Mouse (Mus musculus): ENCODE data around the gene Gm6710.
"Not testable (repeated sequence)": the region's sequence is repeated elsewhere in the genome, so short reads cannot be mapped to it uniquely, and the experiment has no call there.

Gm6710 gene

DNA sequence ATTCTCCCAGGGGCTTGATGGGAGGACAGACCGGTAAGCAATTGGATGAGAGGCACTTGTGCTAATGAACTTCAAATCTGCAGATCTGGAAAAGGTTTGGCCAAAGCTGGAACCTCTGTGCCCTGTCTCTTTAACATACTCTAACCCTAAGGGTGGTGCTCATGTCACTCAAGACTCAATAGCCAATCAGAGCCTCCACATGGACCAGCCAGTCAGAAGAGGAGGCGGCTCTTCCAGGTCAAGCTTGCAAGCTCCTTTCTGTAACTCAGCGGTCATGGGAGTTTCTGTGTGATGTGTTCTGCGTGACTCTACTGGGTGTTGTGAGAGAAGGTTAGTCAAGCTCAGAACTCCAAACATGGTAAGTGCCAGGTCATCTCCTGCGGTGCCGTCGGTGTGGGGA, at the start of gene Gm6710:
Gene Gm6710 (plus strand): TSS at position 196 of the 400 bp plus-strand sequence.
- not testable (repeated sequence) for DNase-seq (ENCODE audit: low spot score in 2 of 2)
